Mouse (Mus musculus) right cerebral cortex, postnatal 25 days (tissue): ENCODE results near the gene Tbc1d2.

Source experiments
- DNase-seq: peaks from one replicate; pipeline ENCODE4 v3.0.0; 2022

Tbc1d2 gene

GRCm38 (mm10) chr4:46650086-46650753, at the start of gene Tbc1d2:
Gene Tbc1d2 (minus strand): TSS chr4:46650209.
- DNase-seq: peak; percentile 95

- no peak for DNase-seq
These were observed 46.5 kb upstream of the Tbc1d2 start for GRCm38 (mm10) chr4:46696467-46696866.

GRCm38 (mm10) chr4:46690565-46690964, 40.6 kb upstream of the Tbc1d2 start:
- DNase-seq: no peak

- no peak for DNase-seq
These were observed 40.0 kb upstream of the Tbc1d2 start for GRCm38 (mm10) chr4:46690023-46690420.

- peak; percentile 57 for DNase-seq
These were observed 39.5 kb upstream of the Tbc1d2 start for GRCm38 (mm10) chr4:46689397-46690022.

- no peak for DNase-seq
These were observed 38.3 kb upstream of the Tbc1d2 start for GRCm38 (mm10) chr4:46688213-46688832.

GRCm38 (mm10) chr4:46684160-46684559, 34.2 kb upstream of the Tbc1d2 start:
- peak; percentile 82 for DNase-seq

- DNase-seq: no peak
These were observed 26.6 kb upstream of the Tbc1d2 start for GRCm38 (mm10) chr4:46676646-46677045.

- no peak for DNase-seq
These were observed 26.0 kb upstream of the Tbc1d2 start for GRCm38 (mm10) chr4:46675992-46676391.

- DNase-seq: no peak
These were observed 25.3 kb upstream of the Tbc1d2 start for GRCm38 (mm10) chr4:46675272-46675785.

GRCm38 (mm10) chr4:46668620-46669019, 18.6 kb upstream of the Tbc1d2 start:
- no peak for DNase-seq

GRCm38 (mm10) chr4:46666420-46666819, 16.4 kb upstream of the Tbc1d2 start:
- DNase-seq: no peak

GRCm38 (mm10) chr4:46665371-46665774, 15.4 kb upstream of the Tbc1d2 start:
- no peak for DNase-seq

- DNase-seq: peak; percentile 40
These were observed 14.4 kb upstream of the Tbc1d2 start for GRCm38 (mm10) chr4:46664123-46665009.

GRCm38 (mm10) chr4:46661433-46661832, 11.4 kb upstream of the Tbc1d2 start:
- DNase-seq: no peak

- DNase-seq: no peak
These were observed 8.9 kb upstream of the Tbc1d2 start for GRCm38 (mm10) chr4:46658946-46659345.

GRCm38 (mm10) chr4:46657116-46657515, 7.1 kb upstream of the Tbc1d2 start:
- DNase-seq: no peak

GRCm38 (mm10) chr4:46655956-46656355, 5.9 kb upstream of the Tbc1d2 start:
- no peak for DNase-seq

GRCm38 (mm10) chr4:46655298-46655697, 5.3 kb upstream of the Tbc1d2 start:
- no peak for DNase-seq

- DNase-seq: no peak
These were observed 848 bp downstream of the Tbc1d2 start for GRCm38 (mm10) chr4:46649161-46649560.

GRCm38 (mm10) chr4:46643676-46644112, 6.3 kb downstream of the Tbc1d2 start:
- no peak for DNase-seq

- no peak for DNase-seq
These were observed 6.9 kb downstream of the Tbc1d2 start for GRCm38 (mm10) chr4:46642924-46643675.
